Comparison of ENCODE assay signal across 35 mouse cellular contexts in the genomic region with DNA sequence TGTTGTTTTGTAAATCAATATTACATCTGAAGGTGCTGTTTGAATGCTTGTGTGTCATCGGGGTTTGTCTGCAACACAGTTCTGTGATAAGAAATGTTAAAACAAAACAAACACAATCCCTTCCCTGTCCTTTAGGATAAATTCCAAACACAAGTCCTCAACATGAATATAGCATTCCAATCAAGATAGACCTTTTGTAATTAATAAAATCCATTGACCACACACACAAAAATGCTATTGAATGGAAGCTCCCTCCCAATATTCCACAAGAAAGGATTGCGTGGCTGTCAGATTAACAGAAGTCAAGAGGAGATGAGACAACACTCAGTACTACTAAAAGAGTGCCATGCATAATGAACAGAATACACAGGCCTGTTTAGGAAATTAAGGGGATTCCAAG.
"Had no signal": no experiment of that assay in that cellular context is flagged by ENCODE, and none has a peak within 500 bp of the region (broad histone marks: within the 10 kb centered on the region; RNA-seq: fewer than 3 reads in every experiment).

No protein-coding gene starts in this region.

- H3K4me1 ChIP-seq: heart, embryonic 12.5 days; intestine, embryonic 15.5 days; kidney, embryonic 15.5 days had no signal

- H3K27ac ChIP-seq: heart, adult 2 months; heart, embryonic 10.5 days; heart, embryonic 13.5 days; heart, embryonic 15.5 days; hindbrain, embryonic 10.5 days; hindbrain, embryonic 12.5 days; hindbrain, embryonic 13.5 days; hindbrain, embryonic 15.5 days; hindbrain, postnatal 0 days; intestine, embryonic 15.5 days; kidney, embryonic 15.5 days; kidney, postnatal 0 days; layer of hippocampus, adult 2 months had no signal

- H3K4me2 ChIP-seq: heart, embryonic 11.5 days; heart, embryonic 12.5 days; heart, embryonic 13.5 days; heart, embryonic 15.5 days; hindbrain, embryonic 12.5 days; hindbrain, embryonic 13.5 days; hindbrain, embryonic 15.5 days; intestine, embryonic 15.5 days; kidney, embryonic 15.5 days had no signal

- ATAC-seq: hindbrain, embryonic 16.5 days; hindbrain, postnatal 0 days; inflammation-experienced regulatory T-cells, adult 6 months; intestine, embryonic 15.5 days; intestine, embryonic 16.5 days; intestine, postnatal 0 days had no signal

- DNase-seq: heart, adult 2 months; heart, postnatal 10 days; heart, postnatal 14 days; heart, postnatal 36 days; heart, postnatal 4 days; kidney, adult 11 months; kidney, adult 18-20 months; kidney, adult 2 months; kidney, adult 8-10 months; kidney, adult 9 months; kidney, postnatal 10 days; kidney, postnatal 14 days; kidney, postnatal 25 days; kidney, postnatal 36 days; kidney, postnatal 4 days; layer of hippocampus, adult 9-11 months; layer of hippocampus, postnatal 36 days had no signal

- H3K9ac ChIP-seq: heart, embryonic 12.5 days; heart, embryonic 13.5 days; heart, embryonic 15.5 days; hindbrain, embryonic 12.5 days; hindbrain, embryonic 13.5 days; hindbrain, embryonic 15.5 days; intestine, embryonic 15.5 days; kidney, embryonic 15.5 days had no signal

- H3K36me3 ChIP-seq: heart, embryonic 10.5 days; heart, embryonic 12.5 days; heart, embryonic 13.5 days; heart, embryonic 15.5 days; hindbrain, embryonic 10.5 days; hindbrain, embryonic 12.5 days; hindbrain, embryonic 13.5 days; hindbrain, embryonic 15.5 days; intestine, embryonic 15.5 days; kidney, embryonic 15.5 days had no signal

- H3K9me3 ChIP-seq: heart, embryonic 10.5 days; heart, embryonic 12.5 days; heart, embryonic 13.5 days; heart, embryonic 15.5 days; hindbrain, embryonic 10.5 days; hindbrain, embryonic 12.5 days; hindbrain, embryonic 13.5 days; hindbrain, embryonic 15.5 days; intestine, embryonic 15.5 days; kidney, embryonic 15.5 days had no signal

- H3K4me3 ChIP-seq: heart, adult 2 months; heart, embryonic 10.5 days; heart, embryonic 12.5 days; heart, embryonic 13.5 days; heart, embryonic 15.5 days; hindbrain, embryonic 10.5 days; hindbrain, embryonic 12.5 days; hindbrain, embryonic 13.5 days; hindbrain, embryonic 15.5 days; intestine, embryonic 15.5 days; kidney, embryonic 15.5 days; layer of hippocampus, adult 2 months had no signal

- H3K27me3 ChIP-seq: heart, embryonic 12.5 days; heart, embryonic 13.5 days; heart, embryonic 15.5 days; hindbrain, embryonic 12.5 days; hindbrain, embryonic 13.5 days; hindbrain, embryonic 15.5 days; intestine, embryonic 15.5 days; kidney, embryonic 15.5 days had no signal
